Mouse (Mus musculus) ES-E14 (cell line): ENCODE data around the gene Itpa. TPM values are rescaled to one million over a fixed set of nuclear protein-coding genes. Genes with fewer than 3 reads are reported as not detected.

Experiments used
- DNase-seq: peaks from one replicate; pipeline ENCODE4 v3.0.0-alpha.2; 2013; ENCODE audit warnings: low read depth, low spot score
- H3K27ac ChIP-seq: 2 replicates; pipeline ENCODE4 v1.5.1; 2012; ENCODE audit warnings: low read depth, mild to moderate bottlenecking, low read length, moderate library complexity, mixed read lengths; ENCODE audit not compliant: poor library complexity, insufficient read depth, severe bottlenecking
- H3K36me3 ChIP-seq: 2 replicates; pipeline ENCODE4 v1.6.1; 2012; ENCODE audit warnings: mild to moderate bottlenecking, low read length, moderate library complexity, mixed read lengths; ENCODE audit not compliant: control insufficient read depth, poor library complexity, insufficient read depth, severe bottlenecking
- H3K4me1 ChIP-seq, 2 experiments: fragments of 150-350 bp in 1 of 2; sonication (generic) in 1 of 2; 2 replicates each; pipeline ENCODE4 v1.6.1; 2012; ENCODE audit warnings: low read length in 2 of 2, mild to moderate bottlenecking in 1 of 2, mixed read lengths in 1 of 2; ENCODE audit not compliant: control insufficient read depth in 2 of 2, insufficient read depth in 2 of 2, poor library complexity in 1 of 2
- H3K4me3 ChIP-seq, 2 experiments: fragments of 150-350 bp in 1 of 2; sonication (generic) in 1 of 2; 2 replicates each; pipeline ENCODE4 v1.5.1; 2012; ENCODE audit warnings: low read length in 2 of 2, low read depth in 1 of 2, mild to moderate bottlenecking in 1 of 2, mixed read lengths in 1 of 2; ENCODE audit not compliant: insufficient read depth in 1 of 2, poor library complexity in 1 of 2, severe bottlenecking in 1 of 2
- H3K9ac ChIP-seq: 2 replicates; pipeline ENCODE4 v1.6.1; 2012; ENCODE audit warnings: low read depth, mild to moderate bottlenecking, low read length, mixed read lengths; ENCODE audit not compliant: poor library complexity, insufficient read depth, severe bottlenecking
- H3K9me3 ChIP-seq: fragments of 150-350 bp; sonication (generic); 2 replicates; pipeline ENCODE4 v1.6.1; 2012; ENCODE audit warnings: low read depth, mild to moderate bottlenecking, low read length; ENCODE audit not compliant: control insufficient read depth, insufficient read depth
- CHD2 ChIP-seq: IDR thresholded peaks from 2 replicates; pipeline ENCODE4 v1.6.1; 2014; ENCODE audit warnings: mild to moderate bottlenecking, low read depth, low read length, inconsistent platforms
- HCFC1 ChIP-seq: IDR thresholded peaks from 2 replicates; pipeline ENCODE4 v1.6.1; 2012; ENCODE audit warnings: low read length, inconsistent platforms, borderline replicate concordance; ENCODE audit not compliant: insufficient read depth
- MAFK ChIP-seq: IDR thresholded peaks from 2 replicates; pipeline ENCODE4 v1.6.1; 2014; ENCODE audit warnings: mild to moderate bottlenecking, low read depth, low read length, inconsistent platforms; ENCODE audit not compliant: insufficient read depth
- ZC3H11A ChIP-seq: IDR thresholded peaks from 2 replicates; pipeline ENCODE4 v1.6.1; 2012; ENCODE audit warnings: low read depth, mild to moderate bottlenecking, inconsistent platforms, low read length, borderline replicate concordance
- ZNF384 ChIP-seq: IDR thresholded peaks from 2 replicates; pipeline ENCODE4 v1.6.1; 2012; ENCODE audit warnings: low read depth, low read length, inconsistent platforms
- in situ Hi-C, 2 experiments: fragments of 600-800 bp; cut with MboI; formaldehyde crosslinking; loops; one replicate each; pipeline ENCODE4 v1.15.1; 2025; ENCODE audit warnings: low sequenced_read_pairs in 2 of 2, inconsistent platforms in 1 of 2; ENCODE audit not compliant: unreplicated experiment in 2 of 2
- total RNA-seq: library from RNA; depleted of rRNA; stranded (reverse); fragments of 300-350 nt; gene quantifications from 2 replicates; pipeline ENCODE4 v1.2.3, GENCODE M21; 2012

Gene Itpa
- total RNA-seq, 1 experiment, result 83.4 TPM

- no peak overlapping the region for H3K27ac ChIP-seq
- no peak for DNase-seq
- no peak overlapping the region for H3K9ac ChIP-seq
- no peaks in the 10 kb centered on the region for H3K4me1 ChIP-seq
- H3K9me3 ChIP-seq, result no peaks in the 10 kb centered on the region
- in situ Hi-C loops, result no loop called here
- no peak for TF ChIP-seq MAFK
- TF ChIP-seq ZC3H11A, result no peak
- TF ChIP-seq CHD2, result no peak
- H3K36me3 ChIP-seq, result peaks cover 58% of the 10 kb centered on the region
- H3K4me3 ChIP-seq, result no peak overlapping the region
Observed at GRCm38 (mm10) chr2:130679154-130679553, 11.7 kb downstream of the Itpa start.

- Histone ChIP-seq H3K4me3 (no peak overlapping the region), H3K27ac (no peak overlapping the region), H3K36me3 (peaks cover 61% of the 10 kb centered on the region), H3K9me3 (no peaks in the 10 kb centered on the region), H3K9ac (no peak overlapping the region), H3K4me1 (no peaks in the 10 kb centered on the region)
- TF ChIP-seq ZC3H11A (no peak), HCFC1 (no peak), MAFK (no peak), CHD2 (no peak), ZNF384 (no peak)
- no peak for DNase-seq
- in situ Hi-C loops, result no loop called here
Observed at GRCm38 (mm10) chr2:130679899-130680298, 12.5 kb downstream of the Itpa start.

DNA sequence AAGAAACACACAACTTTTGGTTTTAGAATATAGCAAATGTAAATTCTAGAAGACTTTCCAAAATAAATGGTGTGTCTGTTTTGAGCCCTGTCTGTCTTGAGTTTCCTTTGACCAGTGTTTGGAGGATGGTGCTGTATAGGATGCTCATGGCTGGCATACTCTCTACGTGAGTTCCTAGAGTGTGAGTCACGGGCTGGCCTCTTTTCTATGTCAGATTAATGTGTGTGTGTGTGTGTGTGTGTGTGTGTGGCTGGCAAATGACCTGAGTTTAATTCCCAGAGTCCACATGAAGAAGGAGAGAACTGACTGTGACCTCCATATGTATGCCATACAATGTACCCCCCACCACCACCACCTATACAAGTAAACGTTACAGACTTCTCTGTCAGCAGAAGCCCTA, 14.1 kb downstream of the Itpa start:
- no peak overlapping the region for H3K27ac ChIP-seq
- H3K36me3 ChIP-seq, result peaks cover 52% of the 10 kb centered on the region
- H3K9ac ChIP-seq, result no peak overlapping the region
- no peak overlapping the region for H3K4me3 ChIP-seq
- no peaks in the 10 kb centered on the region for H3K4me1 ChIP-seq
- DNase-seq, result no peak
- H3K9me3 ChIP-seq, result no peaks in the 10 kb centered on the region
- in situ Hi-C loops, result no loop called here
- TF ChIP-seq ZC3H11A (no peak), CHD2 (no peak), MAFK (no peak), HCFC1 (no peak), ZNF384 (no peak)

DNA sequence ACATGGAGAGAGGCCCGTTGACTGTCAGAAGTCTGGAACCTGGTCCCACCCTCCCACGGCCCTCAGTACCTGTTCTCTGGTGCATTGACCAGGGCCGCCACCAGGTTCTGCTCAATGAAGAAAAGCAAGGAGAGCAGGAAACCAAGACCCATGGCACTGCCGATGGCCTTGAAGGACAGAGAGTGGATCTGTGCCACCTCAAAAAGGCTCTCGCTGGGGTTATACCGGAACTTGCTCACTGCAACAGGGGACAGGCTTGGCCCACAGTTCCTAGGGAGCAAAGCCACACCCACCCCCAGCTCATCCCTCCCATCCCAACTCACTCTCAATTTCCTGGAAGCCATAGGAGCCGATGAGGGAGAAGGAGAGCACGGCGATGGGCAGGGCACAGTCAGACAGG, 18.0 kb downstream of the Itpa start:
- Histone ChIP-seq H3K36me3 (peaks cover 31% of the 10 kb centered on the region), H3K4me3 (peak overlapping the region in 1 of 2 experiments; percentile 47; a peak in 2 of 4 replicates), H3K9ac (0 out of 2 replicates have a peak overlapping the region, but pooled peaks have one; percentile 3), H3K27ac (no peak overlapping the region), H3K4me1 (no peaks in the 10 kb centered on the region), H3K9me3 (no peaks in the 10 kb centered on the region)
- in situ Hi-C loops, result no loop called here
- TF ChIP-seq MAFK (no peak), ZNF384 (no peak), HCFC1 (no peak)
- DNase-seq, result no peak

GRCm38 (mm10) chr2:130689011-130689410, 21.6 kb downstream of the Itpa start:
- in situ Hi-C loops, result no loop called here
- peaks cover 0 to 3% of the 10 kb centered on the region in 2 experiments; a peak in 2 of 4 replicates for H3K4me1 ChIP-seq
- no peak overlapping the region for H3K9ac ChIP-seq
- peaks cover 24% of the 10 kb centered on the region for H3K36me3 ChIP-seq
- H3K9me3 ChIP-seq, result no peaks in the 10 kb centered on the region
- H3K4me3 ChIP-seq, result no peak overlapping the region
- H3K27ac ChIP-seq, result no peak overlapping the region
- DNase-seq, result no peak
- TF ChIP-seq MAFK (no peak), ZC3H11A (no peak), ZNF384 (no peak), CHD2 (no peak), HCFC1 (no peak)
